Mouse (Mus musculus): ENCODE results near the gene Ostf1. TPM values are rescaled to one million over a fixed set of nuclear protein-coding genes. Genes with fewer than 3 reads are reported as not detected.

The Ostf1 gene
- polyA plus RNA-seq (2015; fragmentation: Nextera tagmentation; extraction: Ambion mirVana): 111 and 143 TPM in 2 replicates

DNA sequence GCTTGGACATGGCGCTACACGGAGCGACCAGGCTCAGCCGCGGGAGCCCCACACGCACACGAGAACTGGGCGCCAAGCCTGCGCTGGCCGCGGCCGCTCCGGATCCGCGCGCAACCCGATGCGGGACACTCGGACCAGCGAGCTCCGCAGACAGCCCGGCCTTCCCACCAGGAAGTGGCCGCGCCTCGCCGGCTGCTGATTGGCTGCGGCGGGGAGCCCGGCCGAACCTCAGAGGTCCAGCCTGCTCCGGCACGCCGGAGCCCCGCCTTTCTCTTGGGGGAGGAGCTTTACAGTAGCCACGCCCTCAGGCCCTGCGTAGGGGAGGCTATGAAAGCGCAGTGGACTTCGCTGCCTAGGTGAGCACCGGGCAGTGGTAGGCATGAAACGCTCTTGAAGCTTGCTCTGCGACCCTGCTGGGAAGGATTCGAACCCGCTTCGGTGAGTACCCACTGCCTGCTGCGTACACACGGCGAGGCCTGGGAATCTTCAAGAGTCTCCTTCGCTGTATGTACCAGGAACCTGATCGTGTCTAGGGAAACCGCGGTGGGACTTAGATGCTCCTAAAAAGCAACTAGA is at the start of gene Ostf1, which contains the start of gene Nmrk1:
Gene Ostf1 (minus strand): TSS at position 180 of the 576 bp plus-strand sequence.
Gene Nmrk1 (plus strand): TSS at position 307 of the 576 bp plus-strand sequence.

DNA sequence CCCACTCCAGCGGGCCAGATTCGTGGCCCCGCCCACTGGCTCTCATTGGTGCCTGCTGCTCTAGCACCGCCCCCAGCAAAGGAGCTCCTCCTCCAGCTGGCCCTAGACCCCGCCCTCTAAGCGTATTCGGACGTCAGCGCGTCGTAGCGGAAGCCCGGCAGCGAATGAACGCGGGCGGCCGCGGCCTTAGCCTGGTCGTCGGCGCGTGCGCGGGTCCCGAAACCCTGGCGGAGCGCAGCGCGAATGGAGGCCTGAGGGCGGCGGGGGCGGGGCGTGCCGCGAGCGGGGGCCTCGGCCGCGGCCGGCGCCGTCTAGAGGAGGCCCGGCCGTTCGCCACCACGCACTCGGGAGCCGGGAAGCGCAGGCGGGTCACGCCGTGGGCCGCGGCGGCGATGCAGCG is 39.0 kb upstream of the Ostf1 start, which contains the start of gene Carnmt1:
Gene Carnmt1 (plus strand): TSS at position 157 of the 400 bp plus-strand sequence.

Other genes starting within 250 kb of the Ostf1 start
- gene Nmrk1, start 127 bp upstream of the Ostf1 start, polyA plus RNA-seq (2015; fragmentation: Nextera tagmentation; extraction: Ambion mirVana): 4.7 and 8.9 TPM in 2 replicates
- gene Carnmt1, start 38.9 kb upstream of the Ostf1 start, polyA plus RNA-seq (2015; fragmentation: Nextera tagmentation; extraction: Ambion mirVana): 24.5 and 33.0 TPM in 2 replicates
- gene D030056L22Rik, start 81.4 kb upstream of the Ostf1 start, polyA plus RNA-seq (2015; fragmentation: Nextera tagmentation; extraction: Ambion mirVana): 25.6 and 27.6 TPM in 2 replicates
- 0.03 and 0.23 TPM in 2 replicates for gene Trpm6, start 118.2 kb upstream of the Ostf1 start, polyA plus RNA-seq (2015; fragmentation: Nextera tagmentation; extraction: Ambion mirVana)